Mouse (Mus musculus) embryo, embryonic 11 days (tissue): ENCODE data around the gene Pla2g4e.

ENCODE experiments used
- DNase-seq: peaks from one replicate; pipeline ENCODE4 v3.0.0-alpha.2; 2015

Pla2g4e gene

GRCm38 (mm10) chr2:120153586-120154360 lies 91.4 kb downstream of the Pla2g4e start:
- peak; percentile 45 for DNase-seq

GRCm38 (mm10) chr2:120150571-120150970 lies 94.6 kb downstream of the Pla2g4e start:
- no peak for DNase-seq

DNA sequence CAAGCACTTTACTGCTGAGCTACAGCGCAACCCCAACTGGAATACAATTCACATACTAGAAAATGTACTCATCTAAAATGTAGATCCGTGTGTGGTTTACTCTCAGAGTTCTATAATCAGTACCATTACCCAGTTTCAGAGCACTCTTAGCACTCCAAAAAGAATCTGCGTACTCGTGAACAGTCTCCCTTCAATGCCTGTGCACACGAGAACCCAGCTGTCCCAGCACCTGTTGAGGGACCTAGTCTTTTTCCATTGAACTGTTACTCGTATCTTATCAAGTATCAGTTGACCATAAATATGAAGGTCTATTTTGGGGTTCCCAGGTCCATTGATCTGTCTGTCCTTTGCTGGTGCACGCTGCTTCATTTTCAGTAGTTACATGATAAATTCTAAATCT lies 95.5 kb downstream of the Pla2g4e start:
- DNase-seq, result no peak

GRCm38 (mm10) chr2:120147999-120148398 lies 97.1 kb downstream of the Pla2g4e start:
- DNase-seq, result no peak

DNA sequence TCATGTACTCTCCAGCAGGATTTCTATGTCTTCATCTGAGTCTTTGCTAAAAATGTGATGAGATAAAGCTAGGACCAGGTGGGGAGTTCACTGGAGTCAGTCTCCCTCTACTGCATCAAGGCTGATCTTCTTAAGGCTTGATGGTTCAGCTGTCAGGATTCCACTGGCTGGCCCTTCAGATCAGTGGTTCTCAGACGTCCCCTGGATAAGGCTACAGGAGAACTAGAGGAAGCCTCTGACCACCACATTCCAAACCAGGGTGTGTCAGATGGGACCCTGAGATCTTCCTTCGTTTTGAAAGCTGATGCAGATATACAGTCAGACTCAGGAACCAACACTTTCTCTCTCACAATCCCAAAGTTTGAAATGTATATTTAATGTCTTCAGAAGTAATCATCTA lies 97.8 kb downstream of the Pla2g4e start:
- DNase-seq, result no peak

GRCm38 (mm10) chr2:120146543-120146942 lies 98.6 kb downstream of the Pla2g4e start:
- no peak for DNase-seq

GRCm38 (mm10) chr2:120144390-120144789 lies 100.7 kb downstream of the Pla2g4e start:
- DNase-seq, result no peak

DNA sequence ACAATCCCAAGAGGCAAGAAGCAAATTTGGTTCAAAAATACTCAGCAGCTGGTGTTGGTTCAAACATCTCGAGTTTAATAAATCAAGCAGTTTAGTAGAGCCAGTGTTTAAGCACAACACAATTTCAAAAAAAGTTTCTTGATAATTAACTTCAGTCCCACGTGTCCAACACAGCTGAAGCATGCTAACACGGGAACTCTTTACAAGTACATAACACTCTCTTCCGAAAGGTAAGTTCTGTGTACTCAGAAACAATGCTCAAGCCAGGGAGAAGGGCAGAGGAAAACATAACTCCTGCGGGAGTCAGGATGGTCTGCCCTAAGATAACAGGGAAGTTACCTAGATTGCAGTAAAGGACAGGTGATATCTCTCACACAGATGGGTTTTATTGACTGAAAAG lies 102.8 kb downstream of the Pla2g4e start:
- DNase-seq, result no peak

DNA sequence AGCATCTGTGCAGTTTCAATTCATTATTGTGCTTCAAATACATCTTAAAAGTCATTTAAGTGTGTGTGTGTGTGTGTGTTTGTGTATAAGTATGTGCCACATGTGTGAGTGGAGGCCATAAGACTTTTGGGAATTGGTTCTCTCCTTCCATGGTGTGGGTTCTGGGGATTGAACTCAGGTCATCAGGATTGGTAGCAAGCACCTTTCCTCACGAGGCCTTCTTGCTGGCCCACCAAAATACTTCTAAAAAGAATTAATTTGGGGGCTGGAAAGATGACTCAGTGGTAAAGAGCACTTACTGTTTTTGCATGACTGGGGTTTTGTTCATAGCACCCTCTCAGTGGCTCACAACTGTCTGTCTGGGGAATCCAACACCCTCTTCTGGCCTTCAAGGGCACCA lies 103.5 kb downstream of the Pla2g4e start:
- no peak for DNase-seq

GRCm38 (mm10) chr2:120140326-120140725 lies 104.8 kb downstream of the Pla2g4e start:
- DNase-seq, result no peak

- no peak for DNase-seq
Measured at GRCm38 (mm10) chr2:120139091-120139490, 106.0 kb downstream of the Pla2g4e start.

DNA sequence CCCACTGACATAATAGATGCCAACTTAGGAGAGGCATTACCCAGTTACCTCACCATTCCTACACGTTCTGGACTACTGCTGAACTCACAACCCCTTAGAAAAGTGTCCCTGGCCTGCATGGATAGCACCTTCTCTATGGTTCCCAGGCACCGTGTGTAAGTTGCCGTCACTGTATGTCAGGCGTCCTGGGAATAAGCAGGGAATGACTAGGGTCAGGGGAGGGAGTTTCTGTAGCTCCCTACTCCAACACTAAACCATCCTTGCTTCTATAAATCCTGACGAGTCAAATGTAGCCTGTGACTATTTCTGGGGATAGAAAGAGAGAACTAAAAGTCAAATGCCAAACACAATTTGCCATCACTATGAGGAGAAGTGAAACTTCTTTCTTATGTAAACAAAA lies 107.9 kb downstream of the Pla2g4e start:
- DNase-seq, result no peak

DNA sequence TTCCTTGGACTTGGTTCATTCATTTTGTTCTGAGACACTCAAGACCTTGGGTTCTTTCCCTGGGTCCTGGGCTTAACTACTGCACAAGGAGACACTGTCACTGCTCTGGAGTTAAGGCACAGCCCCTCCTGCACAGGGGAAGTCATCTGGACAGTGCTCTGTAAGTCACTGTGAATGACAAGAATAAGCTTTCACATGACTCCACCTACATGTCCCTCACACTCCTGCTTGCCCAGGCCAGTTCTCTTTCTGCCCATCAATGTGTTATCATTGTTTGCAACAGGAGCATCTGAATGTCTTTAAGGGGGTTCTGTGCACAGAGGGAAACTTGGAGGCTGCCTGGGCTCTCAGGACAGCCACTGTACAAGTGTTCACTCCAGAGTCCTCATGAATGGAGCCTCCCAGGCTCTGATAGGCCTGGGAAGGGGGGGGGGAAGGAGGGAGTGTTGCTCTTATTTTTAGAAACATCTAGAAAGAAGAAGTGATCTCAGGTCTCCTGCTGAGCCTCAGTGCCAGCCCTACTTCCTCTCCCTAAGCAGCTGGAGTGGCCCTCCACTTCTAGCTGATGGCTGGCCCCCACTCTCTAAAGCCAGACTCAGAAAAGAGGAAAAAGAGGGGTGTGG lies 110.6 kb downstream of the Pla2g4e start:
- no peak for DNase-seq

DNA sequence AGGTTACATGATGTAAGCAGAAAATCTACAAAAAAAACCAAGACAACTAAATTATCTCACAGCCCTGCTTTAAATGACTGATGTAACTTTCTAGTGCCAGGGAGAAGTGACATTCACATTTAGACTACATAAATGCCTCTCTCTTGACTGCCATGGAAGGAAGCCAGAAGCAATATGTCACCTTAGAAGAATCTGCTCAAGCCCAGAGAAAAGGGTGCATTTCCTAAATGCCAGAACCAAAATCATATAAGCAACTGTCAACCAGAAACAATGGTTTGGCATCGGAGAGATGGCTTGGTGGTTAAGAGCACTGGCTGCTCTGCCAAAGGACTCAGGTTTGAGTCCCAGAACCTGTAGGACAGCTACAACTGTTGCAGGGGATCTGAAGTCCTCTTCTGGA lies 113.3 kb downstream of the Pla2g4e start:
- DNase-seq, result no peak

DNA sequence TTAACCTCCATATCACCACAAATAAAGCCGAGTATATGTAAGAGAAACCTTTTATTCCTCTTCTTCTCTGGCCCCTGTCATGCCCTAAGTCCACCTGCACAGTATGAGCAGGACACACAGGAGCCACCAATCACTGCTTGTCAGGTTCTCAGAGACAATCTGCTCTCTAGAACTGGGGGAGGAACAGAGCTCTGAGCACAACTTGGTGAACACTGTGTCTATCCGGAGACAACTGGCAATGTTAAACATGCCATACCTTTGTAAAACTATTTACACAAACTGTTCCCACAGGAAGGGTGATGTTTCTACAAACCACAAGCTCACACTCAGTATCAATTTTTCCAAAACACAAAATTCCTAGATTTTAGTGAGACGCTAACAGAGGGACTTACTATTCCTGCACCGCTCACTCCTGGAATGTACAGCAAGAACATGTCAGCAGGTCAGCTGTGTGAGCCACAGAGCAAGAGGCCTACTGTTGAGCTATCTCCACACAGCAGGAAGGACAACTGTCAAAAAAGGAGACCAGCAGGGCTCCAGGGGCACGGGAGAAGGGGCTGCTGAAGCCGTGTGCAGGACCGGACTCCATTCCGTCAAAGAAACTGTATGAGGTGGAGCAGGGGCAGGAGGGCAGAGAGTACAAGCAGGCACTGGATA lies 115.8 kb downstream of the Pla2g4e start:
- no peak for DNase-seq

- peak; percentile 19 for DNase-seq
Measured at GRCm38 (mm10) chr2:120128611-120129051, 116.5 kb downstream of the Pla2g4e start.

DNA sequence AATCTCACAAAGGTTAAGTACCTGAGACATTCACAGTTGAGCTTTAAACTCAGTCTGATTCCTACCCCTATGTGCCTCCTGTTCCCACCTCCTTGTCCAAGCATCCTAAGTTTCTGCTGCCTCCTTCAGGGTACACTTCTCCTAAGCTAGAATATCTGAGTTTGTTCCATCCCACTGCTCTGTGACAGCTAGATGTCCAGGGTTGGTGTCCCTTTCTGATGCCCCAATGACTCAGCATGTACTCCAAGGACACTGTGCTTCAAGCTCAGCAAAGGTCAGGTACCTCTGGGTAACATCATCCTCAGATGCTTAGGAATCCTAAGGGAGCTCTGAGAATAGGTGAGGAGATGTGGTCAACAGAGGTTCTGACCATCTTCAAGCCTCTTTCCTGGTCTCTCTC lies 117.1 kb downstream of the Pla2g4e start:
- DNase-seq, result no peak

DNA sequence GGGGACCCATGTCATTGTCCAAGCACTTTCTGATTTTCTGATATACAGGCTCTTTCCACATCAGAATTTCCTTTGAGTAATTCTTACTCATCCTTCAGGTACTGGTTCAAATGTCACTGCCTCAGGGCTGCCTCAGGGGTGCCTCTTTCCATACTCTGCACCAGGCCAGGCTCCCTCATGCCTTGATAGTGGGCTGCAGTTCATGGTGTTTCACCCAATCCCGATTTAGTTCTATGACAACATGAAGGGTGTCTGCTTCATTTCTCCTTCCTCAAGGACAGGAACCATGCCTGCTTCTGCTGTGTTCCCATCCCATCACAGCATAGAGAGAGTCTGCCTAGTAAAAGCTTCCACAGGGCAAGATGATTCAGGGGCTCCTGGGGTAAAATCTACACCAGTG lies 118.2 kb downstream of the Pla2g4e start:
- DNase-seq, result no peak

DNA sequence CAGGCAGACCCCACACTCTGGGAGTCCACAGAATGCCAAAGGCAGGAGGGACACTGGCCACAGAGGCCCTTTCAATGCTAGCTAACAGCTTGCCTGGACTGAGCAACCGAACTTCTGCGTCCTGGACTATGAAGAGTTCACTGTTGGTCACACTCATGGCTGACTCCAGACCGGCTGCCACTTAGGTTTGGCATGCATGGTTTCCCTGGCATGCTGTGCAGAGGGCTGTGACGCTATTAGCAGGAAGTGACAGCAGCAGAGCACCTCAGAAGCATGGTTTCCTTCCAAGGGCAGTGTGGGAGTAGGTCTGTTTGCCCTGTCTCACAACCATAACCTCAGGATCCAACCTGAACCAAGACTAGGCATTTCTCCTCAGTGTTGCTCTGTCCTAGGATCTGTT lies 118.7 kb downstream of the Pla2g4e start:
- DNase-seq, result no peak

DNA sequence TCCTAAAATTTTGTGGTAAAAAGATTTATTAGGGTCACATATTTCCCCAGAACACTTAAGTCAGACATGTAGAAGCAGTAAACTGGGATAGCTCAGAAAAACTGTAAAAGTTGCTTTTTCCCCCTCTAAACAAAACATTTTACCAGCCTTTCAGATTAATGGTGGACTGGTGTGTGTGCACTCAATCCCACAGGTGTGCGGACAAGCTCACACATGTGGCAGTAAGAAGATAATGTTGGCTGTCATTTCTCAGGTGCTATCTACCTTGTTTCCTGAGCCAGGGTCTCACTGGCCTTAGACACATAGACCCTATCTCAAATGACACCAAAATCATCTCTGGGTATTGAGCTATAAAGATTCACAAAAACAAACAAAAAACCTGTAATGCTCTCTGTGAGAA lies 119.7 kb downstream of the Pla2g4e start:
- DNase-seq, result no peak

DNA sequence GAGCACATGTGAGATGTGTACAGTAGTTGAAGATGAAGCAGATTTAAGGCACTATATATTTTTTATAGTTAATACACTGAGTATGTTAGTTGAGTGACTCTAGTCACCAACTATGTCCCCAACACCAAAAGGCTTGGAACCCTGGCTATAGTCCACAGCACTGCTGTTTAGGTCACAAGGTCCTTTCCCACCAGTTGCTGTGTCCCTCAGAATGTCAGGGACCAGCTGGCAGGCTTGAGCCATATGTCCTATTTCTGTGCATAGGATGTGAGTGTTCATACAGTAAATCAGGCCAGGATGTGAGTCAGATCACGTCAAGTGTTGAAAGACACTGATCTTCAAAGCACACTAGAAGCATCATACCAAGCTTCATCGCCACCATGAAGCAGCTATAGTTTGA lies 120.2 kb downstream of the Pla2g4e start:
- no peak for DNase-seq

- DNase-seq, result no peak
Measured at GRCm38 (mm10) chr2:120124096-120124495, 121.0 kb downstream of the Pla2g4e start.

GRCm38 (mm10) chr2:120122983-120123382 lies 122.2 kb downstream of the Pla2g4e start:
- no peak for DNase-seq

- no peak for DNase-seq
Measured at GRCm38 (mm10) chr2:120117346-120117745, 127.8 kb downstream of the Pla2g4e start.
